25 mouse cellular contexts compared by ENCODE assay signal in genomic region chr2:178553736-178554135, GRCm38 (mm10).
"Had no signal": no experiment of that assay in that cellular context is flagged by ENCODE, and none has a peak within 500 bp of the region (broad histone marks: within the 10 kb centered on the region; RNA-seq: fewer than 3 reads in every experiment).

No protein-coding gene starts in this region.

- ATAC-seq: hindbrain, embryonic 16.5 days; inflammation-experienced regulatory T-cells, adult 6 months; intestine, embryonic 15.5 days had no signal

- DNase-seq: gastrocnemius, adult 2 months; gastrocnemius, postnatal 10 days; gastrocnemius, postnatal 36 days; heart, adult 11 months; heart, postnatal 10 days; heart, postnatal 4 days; kidney, adult 18-20 months; kidney, adult 9 months; kidney, postnatal 14 days; kidney, postnatal 36 days; layer of hippocampus, adult 9-11 months; layer of hippocampus, postnatal 36 days; left cerebral cortex, postnatal 4 days had no signal

- H3K36me3 ChIP-seq: heart, embryonic 10.5 days; heart, embryonic 12.5 days; hindbrain, embryonic 10.5 days; hindbrain, embryonic 12.5 days; intestine, embryonic 15.5 days; kidney, embryonic 15.5 days; limb, embryonic 13.5 days; limb, embryonic 15.5 days had no signal

- H3K4me3 ChIP-seq: gastrocnemius, adult 2 months; heart, embryonic 10.5 days; heart, embryonic 12.5 days; hindbrain, embryonic 10.5 days; hindbrain, embryonic 12.5 days; intestine, embryonic 15.5 days; kidney, embryonic 15.5 days; limb, embryonic 13.5 days; limb, embryonic 15.5 days had no signal

- H3K4me1 ChIP-seq: intestine, embryonic 15.5 days had no signal

- H3K27me3 ChIP-seq: heart, embryonic 12.5 days; hindbrain, embryonic 12.5 days; intestine, embryonic 15.5 days; kidney, embryonic 15.5 days; limb, embryonic 15.5 days had no signal

- H3K27ac ChIP-seq: gastrocnemius, adult 2 months; heart, embryonic 10.5 days; hindbrain, embryonic 10.5 days; hindbrain, embryonic 12.5 days; hindbrain, embryonic 14.5 days; intestine, embryonic 15.5 days; kidney, embryonic 15.5 days; kidney, postnatal 0 days; limb, embryonic 13.5 days; limb, embryonic 15.5 days had no signal

- H3K9me3 ChIP-seq: heart, embryonic 10.5 days; heart, embryonic 12.5 days; hindbrain, embryonic 10.5 days; hindbrain, embryonic 12.5 days; intestine, embryonic 15.5 days; kidney, embryonic 15.5 days; limb, embryonic 13.5 days; limb, embryonic 15.5 days had no signal

- H3K9ac ChIP-seq: heart, embryonic 12.5 days; hindbrain, embryonic 12.5 days; hindbrain, embryonic 14.5 days; intestine, embryonic 15.5 days; kidney, embryonic 15.5 days; limb, embryonic 13.5 days; limb, embryonic 15.5 days had no signal
